ENCODE assay signal across 15 mouse cellular contexts in genomic region chr2:84362779-84363719, GRCm38 (mm10).
DNase-seq lines count a peak whose midpoint lies in the region; ATAC-seq and TF ChIP-seq lines count a peak whose summit lies in the region.
"Had no signal": no experiment of that assay in that cellular context is flagged by ENCODE, and none has a peak within 500 bp of the region (broad histone marks: within the 10 kb centered on the region; RNA-seq: fewer than 3 reads in every experiment).

No protein-coding gene starts in this region.

- H3K4me3 ChIP-seq in hindbrain, embryonic 12.5 days = no peak overlapping the region
- no peak overlapping the region for H3K4me3 ChIP-seq in hindbrain, postnatal 0 days (ENCODE audit: low read length)
- H3K4me3 ChIP-seq in liver, embryonic 12.5 days = no peak overlapping the region
- no peak overlapping the region for H3K4me3 ChIP-seq in liver, postnatal 0 days (ENCODE audit: low read depth, low read length)
- H3K4me3 ChIP-seq in liver, embryonic 15.5 days (replicated peaks) = no peak overlapping the region
- H3K4me3 ChIP-seq: myocyte had no signal

- WGBS in hindbrain, embryonic 12.5 days = 96% methylated on average over 6 of the region's 6 CpGs
- WGBS in hindbrain, postnatal 0 days = 95% methylated on average over 6 of the region's 6 CpGs
- WGBS in liver, embryonic 12.5 days (ENCODE audit: insufficient replicate concordance) = 84% methylated on average over 6 of the region's 6 CpGs
- 93% methylated on average over 6 of the region's 6 CpGs for WGBS in liver, postnatal 0 days (ENCODE audit: insufficient replicate concordance)
- 72% methylated on average over 6 of the region's 6 CpGs for WGBS in liver, embryonic 15.5 days (ENCODE audit: insufficient replicate concordance)

- DNase-seq in hindbrain, postnatal 0 days (ENCODE audit: low spot score) = no peak
- DNase-seq in liver, postnatal 0 days = no peak
- no peak for DNase-seq in frontal cortex, postnatal 25 days (ENCODE audit: low spot score in 2 of 2)
- DNase-seq: cerebellum, adult 9-10 months; gastrocnemius, postnatal 14 days; left cerebral cortex, postnatal 4 days; lung, postnatal 14 days had no signal

- ATAC-seq in hindbrain, embryonic 12.5 days (ENCODE audit: low FRiP score) = 0 out of 2 replicates have a peak, but pooled peaks have one; percentile 32
- no peak for ATAC-seq in hindbrain, postnatal 0 days
- peak; percentile 27; the same call in 1 of the 2 replicates for ATAC-seq in liver, embryonic 12.5 days
- ATAC-seq in liver, postnatal 0 days = no peak
- ATAC-seq in erythroid progenitor cell, adult 5-6 weeks (replicated peaks; ENCODE audit: low FRiP score, poor library complexity, severe bottlenecking) = peak; percentile 57; the same call in 1 of the 2 replicates
- ATAC-seq in liver, embryonic 15.5 days (ENCODE audit: insufficient read depth) = peak; percentile 26; the same call in 1 of the 2 replicates
- ATAC-seq: forebrain, embryonic 14.5 days; Patski had no signal

- no peak for TF ChIP-seq EP300 in liver, postnatal 0 days (IDR thresholded peaks at IDR 0.05; ENCODE audit: low read depth)

- no peak overlapping the region for H3K4me2 ChIP-seq in hindbrain, embryonic 12.5 days (replicated peaks)
- H3K4me2 ChIP-seq in hindbrain, postnatal 0 days (ENCODE audit: low read depth, low read length) = no peak overlapping the region
- H3K4me2 ChIP-seq in liver, embryonic 12.5 days = no peak overlapping the region
- no peak overlapping the region for H3K4me2 ChIP-seq in liver, postnatal 0 days (ENCODE audit: low read depth, low read length)
- no peak overlapping the region for H3K4me2 ChIP-seq in liver, embryonic 15.5 days

- H3K27me3 ChIP-seq in hindbrain, embryonic 12.5 days = no peaks in the 10 kb centered on the region
- H3K27me3 ChIP-seq in hindbrain, postnatal 0 days (ENCODE audit: insufficient read depth, low read length) = no peaks in the 10 kb centered on the region
- no peaks in the 10 kb centered on the region for H3K27me3 ChIP-seq in liver, embryonic 12.5 days (replicated peaks)
- H3K27me3 ChIP-seq in liver, postnatal 0 days (ENCODE audit: insufficient read depth, low read length) = no peaks in the 10 kb centered on the region
- no peaks in the 10 kb centered on the region for H3K27me3 ChIP-seq in liver, embryonic 15.5 days
- H3K27me3 ChIP-seq: CH12.LX had no signal

- H3K9ac ChIP-seq in hindbrain, embryonic 12.5 days = no peak overlapping the region
- H3K9ac ChIP-seq in hindbrain, postnatal 0 days (replicated peaks; ENCODE audit: low read length) = no peak overlapping the region
- no peak overlapping the region for H3K9ac ChIP-seq in liver, embryonic 12.5 days
- H3K9ac ChIP-seq in liver, postnatal 0 days (replicated peaks) = no peak overlapping the region
- no peak overlapping the region for H3K9ac ChIP-seq in liver, embryonic 15.5 days

- no peak for TF ChIP-seq CTCF in hindbrain, postnatal 0 days (IDR thresholded peaks at IDR 0.05; ENCODE audit: low read depth)
- no peak for TF ChIP-seq CTCF in liver, postnatal 0 days (IDR thresholded peaks at IDR 0.05; ENCODE audit: low read depth)

- H3K9me3 ChIP-seq in hindbrain, embryonic 12.5 days (replicated peaks) = no peaks in the 10 kb centered on the region
- no peaks in the 10 kb centered on the region for H3K9me3 ChIP-seq in hindbrain, postnatal 0 days (ENCODE audit: low read length)
- H3K9me3 ChIP-seq in liver, embryonic 12.5 days (replicated peaks) = no peaks in the 10 kb centered on the region
- no peaks in the 10 kb centered on the region for H3K9me3 ChIP-seq in liver, postnatal 0 days (ENCODE audit: low read length)
- H3K9me3 ChIP-seq in liver, embryonic 15.5 days (replicated peaks) = no peaks in the 10 kb centered on the region

- no peaks in the 10 kb centered on the region for H3K4me1 ChIP-seq in hindbrain, embryonic 12.5 days
- H3K4me1 ChIP-seq in hindbrain, postnatal 0 days (ENCODE audit: insufficient read depth, low read length) = no peaks in the 10 kb centered on the region
- H3K4me1 ChIP-seq in liver, embryonic 12.5 days = peaks cover 15% of the 10 kb centered on the region
- H3K4me1 ChIP-seq in liver, postnatal 0 days (ENCODE audit: insufficient read depth) = peaks cover 7% of the 10 kb centered on the region; the same call in 1 of the 2 replicates
- H3K4me1 ChIP-seq in liver, embryonic 15.5 days (replicated peaks) = peaks cover 14% of the 10 kb centered on the region

- no peaks in the 10 kb centered on the region for H3K36me3 ChIP-seq in hindbrain, embryonic 12.5 days
- H3K36me3 ChIP-seq in hindbrain, postnatal 0 days (ENCODE audit: insufficient read depth, low read length) = no peaks in the 10 kb centered on the region
- no peaks in the 10 kb centered on the region for H3K36me3 ChIP-seq in liver, embryonic 12.5 days
- H3K36me3 ChIP-seq in liver, postnatal 0 days (replicated peaks; ENCODE audit: insufficient read depth, low read length) = no peaks in the 10 kb centered on the region
- H3K36me3 ChIP-seq in liver, embryonic 15.5 days (replicated peaks) = no peaks in the 10 kb centered on the region; the same call in 1 of the 2 replicates

- H3K27ac ChIP-seq in hindbrain, embryonic 12.5 days = no peak overlapping the region
- no peak overlapping the region for H3K27ac ChIP-seq in hindbrain, postnatal 0 days
- H3K27ac ChIP-seq in liver, embryonic 12.5 days = no peak overlapping the region
- no peak overlapping the region for H3K27ac ChIP-seq in liver, postnatal 0 days (ENCODE audit: low read depth)
- H3K27ac ChIP-seq in liver, embryonic 15.5 days (replicated peaks) = no peak overlapping the region

Comparison
In these comparisons a context has a peak if more than half of its experiments do, and no peak if none do; other contexts are left out.
1. ATAC-seq: peak in hindbrain, embryonic 12.5 days (single experiment), liver, embryonic 12.5 days (single experiment), erythroid progenitor cell, adult 5-6 weeks (single experiment) and liver, embryonic 15.5 days (single experiment); none in hindbrain, postnatal 0 days (single experiment) and liver, postnatal 0 days (single experiment).